Mouse (Mus musculus) hindbrain, embryonic 11.5 days (tissue): ENCODE results near the gene Asic3. TPM values are rescaled to one million over a fixed set of nuclear protein-coding genes. Genes with fewer than 3 reads are reported as not detected.
A peak's percentile ranks its signal among the peaks of the same experiment; 100 is the strongest.

Experiments used
- ATAC-seq: fragments of 200-750 bp; cut with Nextera tagmentation; 2 replicates; pipeline ENCODE4 v1.8.0; 2017; ENCODE audit warnings: mild to moderate bottlenecking, moderate TSS enrichment, moderate library complexity; ENCODE audit not compliant: low FRiP score
- DNase-seq: peaks from one replicate; pipeline ENCODE4 v3.0.0-alpha.2; 2015; ENCODE audit warnings: low spot score
- H3K27ac ChIP-seq: fragments of 300-500 bp; sonication (generic); 2 replicates; pipeline ENCODE4 v1.5.1; 2014; ENCODE audit warnings: mild to moderate bottlenecking, low read depth, low read length
- H3K27me3 ChIP-seq: fragments of 300-500 bp; sonication (generic); 2 replicates; pipeline ENCODE4 v1.6.1; 2014; ENCODE audit warnings: mild to moderate bottlenecking, low read length, moderate library complexity, mixed read lengths; ENCODE audit not compliant: control insufficient read depth, insufficient read depth
- H3K36me3 ChIP-seq: fragments of 300-500 bp; sonication (generic); 2 replicates; pipeline ENCODE4 v1.6.1; 2014; ENCODE audit warnings: mild to moderate bottlenecking, low read length, moderate library complexity, mixed read lengths; ENCODE audit not compliant: control insufficient read depth, insufficient read depth
- H3K4me1 ChIP-seq: fragments of 300-500 bp; sonication (generic); replicated peaks from 2 replicates; pipeline ENCODE4 v1.6.1; 2014; ENCODE audit warnings: low read length, mixed read lengths; ENCODE audit not compliant: control insufficient read depth, insufficient read depth
- H3K4me2 ChIP-seq: fragments of 300-500 bp; sonication (generic); replicated peaks from 2 replicates; pipeline ENCODE4 v1.6.1; 2014; ENCODE audit warnings: mild to moderate bottlenecking, low read depth, low read length
- H3K4me3 ChIP-seq: fragments of 300-500 bp; sonication (generic); 2 replicates; pipeline ENCODE4 v1.5.1; 2014; ENCODE audit warnings: low read depth, low read length
- H3K9ac ChIP-seq: fragments of 300-500 bp; sonication (generic); 2 replicates; pipeline ENCODE4 v1.6.1; 2014; ENCODE audit warnings: low read depth, low read length
- H3K9me3 ChIP-seq: fragments of 300-500 bp; sonication (generic); 2 replicates; pipeline ENCODE4 v1.6.1; 2016; ENCODE audit warnings: low read length; ENCODE audit not compliant: control insufficient read depth
- WGBS: fragments of 180-500 bp; shearing (Covaris S2); extraction: QIAGEN DNeasy Blood & Tissue Kit; methylation state at CpG from one replicate; pipeline ENCODE4 v1.1.7; 2014; 5-methylcytosine and 5-hydroxymethylcytosine counted together
- polyA plus RNA-seq: library from polyadenylated mRNA; unstranded; fragments of >200 nt; fragmentation: Nextera tagmentation; extraction: Ambion mirVana; gene quantifications from 2 replicates; pipeline ENCODE4 v1.2.1, GENCODE M21; 2014

Asic3 gene
- polyA plus RNA-seq, 1 experiment from 2014 or later = 0.52 TPM

DNA sequence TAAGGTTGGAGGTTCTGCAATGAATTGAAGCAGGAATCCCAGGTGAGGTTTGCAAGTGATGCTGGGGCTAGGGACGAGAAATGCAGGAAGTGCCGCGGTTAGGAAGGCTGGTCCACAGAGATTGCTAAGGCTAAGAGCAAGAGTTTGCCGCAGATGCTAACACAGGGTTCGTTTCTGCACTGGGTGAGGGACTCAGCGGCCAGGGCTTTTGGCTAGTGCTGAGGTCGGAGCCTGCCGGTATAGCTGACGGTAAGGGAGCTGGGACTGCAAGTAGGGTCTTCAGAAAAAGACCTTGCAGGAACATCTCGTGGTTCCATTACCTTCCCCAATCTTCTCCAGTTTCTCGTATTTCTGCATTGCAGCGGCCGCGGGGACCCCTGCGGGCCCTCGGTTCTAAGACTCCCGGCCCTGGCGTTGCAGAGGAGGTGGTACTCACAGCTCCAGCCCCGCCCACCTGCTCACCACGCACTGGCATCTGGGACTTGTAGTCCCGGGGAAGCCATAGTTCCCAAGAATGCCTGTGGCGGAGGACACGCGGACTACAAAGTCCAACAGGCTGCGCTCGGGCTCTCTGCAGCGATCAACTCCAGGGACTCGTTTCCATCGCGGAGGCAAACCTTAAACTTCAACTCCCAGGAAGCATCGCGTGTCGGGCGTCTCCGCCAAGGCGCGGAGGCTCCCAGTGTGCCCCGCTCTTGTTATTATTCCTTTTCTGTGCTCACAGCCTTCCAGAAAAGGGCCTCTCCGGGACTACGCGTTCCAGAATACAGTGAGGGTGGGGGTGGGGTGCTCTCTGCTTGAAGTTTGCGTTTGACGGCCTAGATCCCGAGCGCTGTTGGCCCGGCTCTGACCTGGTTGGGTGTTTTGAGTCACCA is 10.2 kb downstream of the Asic3 start, which contains the start of the genes Cdk5 and Slc4a2:
Cdk5 (minus strand) TSS at position 402 of the 875 bp plus-strand sequence.
Slc4a2 (plus strand) TSS at position 709 of the 875 bp plus-strand sequence.
- peak within 1 kb of the TSS; percentile 53 for H3K4me3 ChIP-seq
- H3K36me3 ChIP-seq = 0 out of 2 replicates have a peak, but pooled peaks cover 2% of the 10 kb centered on the region
- H3K9me3 ChIP-seq = no peaks in the 10 kb centered on the region
- H3K4me2 ChIP-seq = peak within 1 kb of the TSS; percentile 89
- ATAC-seq = peak; percentile 94
- H3K27ac ChIP-seq = peak within 1 kb of the TSS; percentile 88
- peaks cover 14% of the 10 kb centered on the region for H3K4me1 ChIP-seq
- peak within 1 kb of the TSS; percentile 69 for H3K9ac ChIP-seq
- under 1% methylated on average over 46 of the region's 46 CpGs for WGBS
- H3K27me3 ChIP-seq = 0 out of 2 replicates have a peak, but pooled peaks cover 4% of the 10 kb centered on the region
- DNase-seq = peak; percentile 99

DNA sequence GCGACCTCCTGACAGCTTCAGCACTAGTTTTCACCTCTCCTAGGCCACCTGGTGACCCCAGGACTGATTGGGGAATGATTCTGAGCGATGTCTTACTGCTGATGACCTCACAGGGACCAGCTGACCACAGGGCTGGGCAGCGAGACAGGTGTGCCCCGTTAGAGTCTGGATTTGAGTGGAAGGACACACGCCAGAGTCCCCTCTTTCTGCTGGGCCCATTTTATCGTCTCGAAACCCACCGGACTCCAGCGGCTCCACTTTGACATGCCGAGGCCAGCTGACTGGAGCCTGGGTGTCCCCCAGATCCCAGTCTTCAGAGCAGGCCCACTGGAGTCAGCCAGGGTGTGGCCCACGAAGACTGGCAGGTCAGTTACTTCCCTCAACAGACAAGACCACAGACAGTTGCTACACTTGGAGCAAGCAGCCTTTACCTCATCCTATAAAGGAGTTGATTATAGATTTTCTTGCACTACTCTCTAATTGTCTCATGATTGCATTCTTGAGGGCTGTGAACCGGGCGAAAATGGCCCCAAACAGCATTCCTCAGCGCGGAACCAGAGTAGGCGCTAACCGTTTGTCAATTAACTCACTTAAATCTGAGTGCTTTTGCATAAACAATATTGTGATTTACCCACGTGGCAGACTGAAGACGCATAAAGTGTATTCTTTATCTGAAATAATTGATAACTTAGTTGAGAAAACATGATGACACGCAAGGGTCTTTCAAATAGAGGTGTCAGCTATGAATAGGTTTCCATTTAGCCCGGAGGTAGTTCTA is 11.0 kb downstream of the Asic3 start:
- H3K27me3 ChIP-seq = 0 out of 2 replicates have a peak, but pooled peaks cover 4% of the 10 kb centered on the region
- H3K9me3 ChIP-seq = no peaks in the 10 kb centered on the region
- 15% methylated on average over 21 of the region's 21 CpGs for WGBS
- peak overlapping the region; percentile 69 for H3K9ac ChIP-seq
- peaks cover 17% of the 10 kb centered on the region for H3K4me1 ChIP-seq
- peak overlapping the region; percentile 53 for H3K4me3 ChIP-seq
- H3K36me3 ChIP-seq = 0 out of 2 replicates have a peak, but pooled peaks cover 2% of the 10 kb centered on the region
- H3K4me2 ChIP-seq = peak overlapping the region; percentile 89
- ATAC-seq = peak; percentile 17
- peak; percentile 39 for DNase-seq
- peak overlapping the region; percentile 88 for H3K27ac ChIP-seq

GRCm38 (mm10) chr5:24424861-24425411 is 11.7 kb downstream of the Asic3 start:
- WGBS = 1% methylated on average over 49 of the region's 60 CpGs
- Histone ChIP-seq H3K27me3 (0 out of 2 replicates have a peak, but pooled peaks cover 4% of the 10 kb centered on the region), H3K4me3 (peak overlapping the region; percentile 53), H3K36me3 (peaks cover 1% of the 10 kb centered on the region; the same call in 1 of the 2 replicates), H3K9ac (peak overlapping the region; percentile 66), H3K4me2 (peak overlapping the region; percentile 89), H3K27ac (peak overlapping the region; percentile 4), H3K9me3 (no peaks in the 10 kb centered on the region), H3K4me1 (peaks cover 17% of the 10 kb centered on the region)
- DNase-seq (peak; percentile 94), ATAC-seq (no peak)

DNA sequence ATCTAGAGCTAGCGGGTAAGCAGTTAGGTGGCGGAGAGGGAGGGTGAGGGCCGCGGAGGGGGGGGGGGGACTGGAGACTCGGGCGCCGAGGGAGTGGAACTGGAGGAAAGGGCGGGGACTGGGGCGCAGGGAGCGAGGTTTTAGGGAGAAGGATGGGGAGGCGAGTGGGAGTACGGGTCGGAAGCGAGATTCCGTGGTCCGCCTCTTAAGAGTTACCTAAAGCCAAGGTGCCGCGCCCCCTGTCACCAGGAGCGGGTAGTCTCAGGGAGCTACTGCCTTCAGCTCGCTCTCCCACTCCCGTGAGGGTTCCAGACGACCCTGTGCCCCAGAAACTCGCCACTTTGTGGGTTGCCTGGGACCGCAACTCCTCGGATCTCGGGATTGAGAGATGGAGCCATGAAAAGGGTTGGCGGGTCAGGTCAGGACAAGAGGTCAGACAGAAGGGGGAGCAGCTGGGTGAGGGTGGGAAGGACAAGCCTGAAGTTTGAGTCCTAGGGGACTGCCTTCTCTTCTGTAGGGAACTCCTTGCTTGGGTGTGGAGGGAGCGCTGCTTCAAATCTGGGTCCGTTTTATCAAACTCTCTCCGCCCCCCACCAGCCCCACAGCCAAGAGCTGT is 12.3 kb downstream of the Asic3 start:
- Histone ChIP-seq H3K27ac (peak overlapping the region; percentile 4; the same call in 1 of the 2 replicates), H3K36me3 (peaks cover 3% of the 10 kb centered on the region; the same call in 1 of the 2 replicates), H3K27me3 (0 out of 2 replicates have a peak, but pooled peaks cover 4% of the 10 kb centered on the region), H3K9ac (peak overlapping the region; percentile 66), H3K9me3 (no peaks in the 10 kb centered on the region), H3K4me1 (peaks cover 17% of the 10 kb centered on the region), H3K4me2 (peak overlapping the region; percentile 89), H3K4me3 (peak overlapping the region; percentile 53)
- DNase-seq = peak; percentile 68
- no peak for ATAC-seq
- WGBS = 0% methylated on average over 25 of the region's 30 CpGs

GRCm38 (mm10) chr5:24426037-24426432 is 12.8 kb downstream of the Asic3 start:
- Histone ChIP-seq H3K27me3 (0 out of 2 replicates have a peak, but pooled peaks cover 4% of the 10 kb centered on the region), H3K9ac (peak overlapping the region; percentile 66; the same call in 1 of the 2 replicates), H3K4me3 (peak overlapping the region; percentile 53), H3K27ac (0 out of 2 replicates have a peak overlapping the region, but pooled peaks have one; percentile 4), H3K4me1 (peaks cover 17% of the 10 kb centered on the region), H3K4me2 (peak overlapping the region; percentile 89), H3K36me3 (peaks cover 6% of the 10 kb centered on the region; the same call in 1 of the 2 replicates), H3K9me3 (no peaks in the 10 kb centered on the region)
- 2% methylated on average over 10 of the region's 10 CpGs for WGBS
- ATAC-seq (no peak), DNase-seq (no peak)

DNA sequence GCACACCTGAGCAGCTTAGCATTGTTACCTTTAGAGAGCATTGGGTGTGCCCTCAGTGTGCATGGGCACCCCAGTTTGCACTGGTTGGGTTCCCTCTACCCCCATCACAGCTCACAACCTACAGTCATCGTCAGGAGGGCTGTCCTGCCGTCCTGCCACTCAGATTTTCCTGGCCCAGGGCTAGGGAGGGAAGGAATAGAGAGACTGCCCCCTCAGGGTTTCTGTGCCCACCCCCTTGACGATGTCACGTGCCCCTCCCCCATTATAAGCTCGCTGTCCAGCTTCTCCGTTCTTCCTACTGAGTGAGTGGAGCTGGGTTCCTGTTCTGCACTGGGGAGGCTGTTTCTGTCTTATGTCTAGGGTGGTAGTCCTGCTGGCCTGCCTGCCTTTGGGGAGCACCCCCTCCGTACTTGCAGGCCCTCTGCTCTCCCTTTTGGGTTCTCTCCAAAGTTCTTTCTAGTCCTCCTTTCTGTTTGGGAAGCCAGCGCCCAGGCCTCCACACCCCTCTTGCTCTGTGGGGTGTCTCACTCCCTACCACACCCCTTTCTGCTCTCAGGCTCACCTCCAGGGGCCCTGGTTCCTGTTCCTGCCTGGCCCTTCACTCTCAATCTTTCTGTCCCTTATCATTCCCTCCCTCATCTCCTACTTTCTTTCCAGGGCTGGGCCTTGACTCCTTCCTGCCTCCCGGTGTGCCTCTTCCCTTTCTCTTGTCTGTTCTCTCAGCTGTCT is 13.5 kb downstream of the Asic3 start:
- Histone ChIP-seq H3K9ac (no peak overlapping the region), H3K9me3 (no peaks in the 10 kb centered on the region), H3K27ac (no peak overlapping the region), H3K4me2 (peak overlapping the region; percentile 89; the same call in 1 of the 2 replicates), H3K4me3 (no peak overlapping the region; the same call in 1 of the 2 replicates), H3K27me3 (0 out of 2 replicates have a peak, but pooled peaks cover 4% of the 10 kb centered on the region), H3K36me3 (peaks cover 7% of the 10 kb centered on the region; the same call in 1 of the 2 replicates), H3K4me1 (peaks cover 17% of the 10 kb centered on the region)
- ATAC-seq = no peak
- no peak for DNase-seq
- 8% methylated on average over 9 of the region's 9 CpGs for WGBS

DNA sequence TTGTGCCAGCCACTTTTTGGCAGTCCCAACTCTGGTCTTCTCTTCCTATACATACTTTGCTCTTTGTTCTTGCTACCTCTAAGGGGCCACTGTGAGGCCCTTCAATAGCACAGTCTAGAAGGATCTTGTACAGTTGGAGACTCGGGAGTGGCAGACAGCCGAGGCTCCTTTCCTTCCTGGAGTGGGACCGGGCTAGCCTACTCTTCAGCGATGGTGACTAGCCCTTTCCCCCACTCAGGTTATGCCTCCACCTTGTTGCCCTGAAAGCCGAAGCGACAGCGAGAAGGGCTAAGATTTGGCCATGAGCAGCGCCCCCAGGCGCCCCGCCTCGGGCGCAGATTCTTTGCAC is 14.1 kb downstream of the Asic3 start:
- WGBS = 11% methylated on average over 12 of the region's 12 CpGs
- Histone ChIP-seq H3K27me3 (0 out of 2 replicates have a peak, but pooled peaks cover 4% of the 10 kb centered on the region), H3K9ac (no peak overlapping the region), H3K27ac (no peak overlapping the region), H3K4me1 (peaks cover 17% of the 10 kb centered on the region), H3K4me2 (no peak overlapping the region), H3K36me3 (peaks cover 7% of the 10 kb centered on the region; the same call in 1 of the 2 replicates), H3K4me3 (no peak overlapping the region), H3K9me3 (no peaks in the 10 kb centered on the region)
- ATAC-seq (no peak), DNase-seq (no peak)
